Mouse (Mus musculus) right cerebral cortex, postnatal 4 days (tissue): Measurements from ENCODE around the gene Scd1.
A peak's percentile ranks its signal among the peaks of the same experiment; 100 is the strongest.

ENCODE experiments used
- DNase-seq: peaks from one replicate; pipeline ENCODE4 v3.0.0-alpha.2; 2022

Scd1 gene

DNA sequence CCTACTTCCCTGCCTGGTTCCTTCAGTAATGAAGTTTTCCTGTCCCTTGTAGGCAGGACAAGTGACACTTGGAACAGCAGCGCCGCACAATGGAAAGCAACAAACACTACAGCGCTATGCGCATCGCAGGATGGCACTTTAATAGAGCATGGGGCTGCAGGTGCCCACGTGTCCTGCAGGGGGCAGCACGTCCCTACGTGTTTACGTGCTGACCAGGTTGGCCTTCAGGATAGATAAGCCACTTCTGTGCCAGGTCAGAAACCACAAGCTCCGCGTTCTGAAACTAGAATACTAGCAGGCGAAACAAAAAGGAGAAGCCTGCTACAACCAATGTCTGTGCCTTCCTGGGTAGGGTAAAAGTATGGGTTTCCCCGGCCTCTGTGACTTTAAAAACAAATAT, 44.1 kb downstream of the Scd1 start:
- peak; percentile 74 for DNase-seq

DNA sequence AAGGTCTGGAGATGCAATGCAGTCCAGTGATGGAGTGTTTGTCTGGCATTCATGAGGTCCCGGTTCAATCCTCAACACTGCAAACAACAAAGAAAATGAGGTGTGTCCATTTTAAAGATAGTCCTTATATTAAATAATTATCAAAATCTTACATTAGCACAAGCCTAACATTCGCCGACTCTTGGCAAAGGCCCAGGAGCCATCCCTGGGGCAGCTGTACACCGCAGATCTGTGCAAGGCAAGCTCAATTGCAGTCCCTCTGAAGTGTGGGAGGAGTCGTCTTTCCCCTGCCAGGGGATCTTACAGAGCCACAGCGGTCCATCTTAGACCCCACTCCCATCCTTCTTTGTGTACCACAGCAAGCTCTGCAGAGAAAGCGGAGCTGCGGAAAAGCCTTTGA, 49.0 kb downstream of the Scd1 start:
- DNase-seq, result no peak

DNA sequence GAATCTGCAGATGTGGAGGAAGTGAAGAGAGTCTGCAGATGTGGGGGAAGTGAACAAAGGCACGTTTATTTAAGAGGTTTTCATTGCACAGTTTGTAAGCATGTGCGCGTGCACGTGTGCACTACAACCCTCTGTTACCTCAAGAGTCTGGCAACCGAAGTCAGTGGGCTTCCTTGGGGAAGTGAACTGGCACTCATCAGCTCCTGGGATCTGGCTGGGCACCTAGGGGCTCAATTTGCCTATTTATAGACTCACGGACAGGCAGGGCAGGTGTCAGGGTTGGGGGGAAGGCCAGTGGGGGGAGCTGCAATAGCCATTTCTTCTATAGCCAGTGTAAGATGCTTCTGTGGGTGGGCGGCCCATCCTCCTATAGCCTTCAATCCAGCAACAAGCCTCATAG, 55.9 kb downstream of the Scd1 start:
- DNase-seq, result no peak

DNA sequence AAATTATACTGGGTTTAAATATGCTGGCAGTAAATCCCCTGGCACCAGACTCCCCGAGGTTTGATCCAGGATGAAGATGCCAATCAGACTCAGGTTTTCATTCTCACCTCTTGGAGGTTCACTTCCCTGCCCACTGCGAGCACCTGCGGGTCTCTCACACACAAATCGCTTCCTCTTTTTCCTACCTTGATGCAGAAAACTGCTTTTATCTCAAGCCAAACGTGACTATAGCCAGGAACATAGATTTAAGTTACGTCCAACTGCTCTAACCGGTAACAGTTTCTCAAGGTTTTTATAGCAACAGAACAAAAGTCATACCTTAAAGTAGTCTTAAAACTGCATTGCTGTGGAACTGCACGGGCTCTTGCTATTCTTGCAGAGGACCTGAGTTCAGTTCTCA, 58.0 kb downstream of the Scd1 start:
- no peak for DNase-seq
